Mouse (Mus musculus) gastrocnemius, adult 8-10 months (tissue): ENCODE data around the gene Pigw. TPM values are rescaled to one million over a fixed set of nuclear protein-coding genes. Genes with fewer than 3 reads are reported as not detected.
A peak's percentile ranks its signal among the peaks of the same experiment; 100 is the strongest.

Experiments used
- DNase-seq, 2 experiments: peaks; one replicate each; pipeline ENCODE4 v3.0.0; 2022; ENCODE audit warnings: low spot score in 2 of 2
- total RNA-seq, 4 experiments: library from RNA; stranded (reverse); gene quantifications; 2 replicates each; pipeline ENCODE4 v1.2.4; 2022

Gene Pigw
- total RNA-seq, result 1 to 10 TPM; 6.0 to 6.9 (median 6.2) TPM

DNA sequence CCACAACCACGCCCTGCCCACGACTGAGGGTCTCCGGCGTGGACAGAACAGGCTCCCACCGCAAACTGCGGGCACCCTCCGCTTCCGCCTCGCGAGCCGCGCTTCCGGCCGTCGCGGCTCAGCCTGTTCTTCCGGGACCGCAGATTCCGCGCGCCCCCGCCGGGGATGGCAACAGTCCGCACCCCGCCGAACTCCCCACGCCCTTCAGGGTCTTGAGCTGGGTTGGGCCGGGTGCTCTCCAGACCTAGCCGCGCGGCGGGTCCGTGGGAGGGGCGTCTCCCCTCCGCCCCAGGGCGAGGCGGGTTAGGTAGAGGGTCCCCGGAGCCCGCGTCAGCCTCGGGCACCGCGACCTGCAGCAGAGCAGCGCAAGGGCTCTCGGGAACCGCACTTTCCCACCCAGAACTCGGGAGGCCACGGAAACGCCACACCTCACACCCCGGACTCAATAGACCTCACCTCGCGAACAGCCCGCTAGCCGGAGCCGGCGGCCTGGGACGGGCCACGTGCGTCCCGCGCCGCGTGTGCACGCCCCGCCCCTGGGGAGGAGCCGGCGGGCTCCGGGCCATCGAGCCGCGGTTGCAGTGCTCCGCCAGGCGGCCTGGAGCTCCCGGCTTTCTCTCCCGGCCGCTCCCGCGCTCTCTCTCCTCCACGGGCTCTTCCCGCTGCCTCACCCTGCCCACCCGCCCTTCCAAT is at the start of gene Pigw, which contains the start of gene Myo19:
Pigw (minus strand) TSS at position 514 of the 693 bp plus-strand sequence.
Myo19 (plus strand) TSS at position 377 of the 693 bp plus-strand sequence.
- DNase-seq, result peak; percentile 75

DNA sequence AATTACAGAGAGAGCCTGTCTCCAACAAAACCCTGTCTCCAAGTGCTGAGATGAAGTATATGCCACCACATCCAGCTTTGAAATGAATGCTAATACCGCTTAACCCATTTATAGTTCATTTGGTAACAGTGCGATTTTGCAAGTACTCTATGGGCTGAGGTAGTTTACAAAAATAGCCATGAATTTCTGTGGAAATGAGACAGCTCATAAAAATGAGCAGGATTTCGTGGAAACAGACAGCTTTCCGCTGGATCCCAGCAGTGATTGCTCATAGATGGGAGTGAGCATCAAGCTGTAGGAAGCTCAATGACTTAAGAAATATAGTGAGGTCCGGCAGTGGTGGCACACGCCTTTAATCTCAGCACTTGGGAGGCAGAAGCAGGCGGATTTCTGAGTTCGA is 40.9 kb upstream of the Pigw start:
- DNase-seq, result no peak

DNA sequence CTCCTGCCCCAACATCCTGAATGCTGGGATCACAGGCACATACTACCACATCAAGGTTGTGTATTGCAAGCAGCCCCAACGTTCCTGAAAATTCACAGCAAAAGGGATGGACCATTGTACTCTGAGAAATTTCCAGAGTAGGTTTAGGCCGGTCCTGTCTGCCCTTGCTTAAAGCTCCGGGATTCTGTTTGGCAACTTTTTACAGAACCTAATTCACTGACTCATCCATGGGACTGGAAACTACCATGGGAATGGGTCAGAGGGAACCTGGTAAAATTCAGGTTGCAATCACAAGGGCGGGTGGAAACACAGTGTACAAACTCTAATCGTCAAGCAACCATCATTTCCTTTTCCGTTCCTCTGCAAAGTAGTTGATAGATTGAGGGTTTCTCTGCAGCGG is 39.9 kb upstream of the Pigw start:
- DNase-seq, result no peak

DNA sequence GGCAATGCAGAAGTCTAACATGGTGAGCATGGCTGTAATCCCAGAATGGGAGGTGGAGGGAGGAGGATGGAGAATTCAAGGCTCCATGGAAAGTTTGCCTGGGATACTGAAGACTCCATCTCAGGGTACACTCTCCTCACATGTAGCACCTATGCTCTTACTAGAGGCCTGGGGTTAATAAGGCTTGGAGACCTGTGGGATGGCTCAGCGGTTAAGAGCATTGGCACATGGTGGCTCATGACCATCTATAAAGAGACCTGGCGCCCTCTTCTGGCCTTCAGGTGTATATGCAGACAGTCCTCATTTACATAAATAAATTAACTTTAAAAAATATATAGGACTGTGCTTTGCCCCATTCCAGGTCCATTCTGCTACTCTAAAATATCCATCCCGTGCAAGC is 39.2 kb upstream of the Pigw start:
- no peak for DNase-seq

DNA sequence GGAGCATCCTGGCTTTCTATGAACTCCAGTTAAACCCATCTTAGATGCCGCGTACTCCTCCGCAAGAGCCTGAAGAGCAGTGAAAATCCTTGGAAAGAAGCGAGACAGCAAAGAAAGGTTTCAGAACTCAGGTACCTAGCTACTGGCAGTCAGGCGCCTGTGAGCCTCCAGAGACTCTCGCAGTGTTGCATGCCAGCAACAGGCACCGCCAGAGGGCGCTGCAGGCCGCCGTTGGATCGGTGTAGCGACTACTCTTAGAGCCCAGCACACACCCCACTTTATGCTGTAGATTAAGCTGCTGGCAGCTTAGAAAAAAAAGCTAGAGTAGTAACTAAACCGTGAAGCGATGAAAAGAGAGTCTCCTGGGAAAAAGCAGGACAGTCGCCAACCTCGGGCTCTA is 38.3 kb upstream of the Pigw start:
- DNase-seq, result peak; percentile 71 to 77

DNA sequence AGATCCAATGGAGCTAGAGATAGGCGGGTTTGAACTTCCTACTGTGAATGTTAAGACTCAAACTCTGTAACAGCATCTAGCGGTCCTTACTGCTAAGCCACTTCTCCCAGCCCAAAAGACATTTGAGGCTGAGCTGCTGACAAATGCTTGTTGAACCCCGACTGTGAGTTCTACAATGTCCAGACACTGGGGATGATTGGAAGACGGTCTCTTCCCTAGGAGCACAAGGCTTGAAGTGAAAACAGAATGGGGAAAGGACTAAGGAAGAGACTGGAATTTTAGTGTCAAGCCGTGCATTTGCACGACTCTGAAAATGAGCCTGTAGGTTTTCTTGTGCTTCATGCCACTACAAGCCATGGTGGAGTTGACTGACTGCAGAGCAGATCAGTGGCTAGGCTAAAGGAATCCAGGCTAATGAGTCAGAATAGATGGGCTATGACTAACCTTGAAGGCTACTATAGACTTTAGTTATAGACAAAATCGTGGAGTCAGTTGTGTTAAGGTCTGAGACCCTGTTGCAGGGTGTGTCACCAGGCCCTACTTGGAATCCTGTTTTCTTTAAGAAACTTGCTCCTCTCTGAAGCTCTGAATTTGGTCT is 36.7 kb upstream of the Pigw start:
- DNase-seq, result no peak

DNA sequence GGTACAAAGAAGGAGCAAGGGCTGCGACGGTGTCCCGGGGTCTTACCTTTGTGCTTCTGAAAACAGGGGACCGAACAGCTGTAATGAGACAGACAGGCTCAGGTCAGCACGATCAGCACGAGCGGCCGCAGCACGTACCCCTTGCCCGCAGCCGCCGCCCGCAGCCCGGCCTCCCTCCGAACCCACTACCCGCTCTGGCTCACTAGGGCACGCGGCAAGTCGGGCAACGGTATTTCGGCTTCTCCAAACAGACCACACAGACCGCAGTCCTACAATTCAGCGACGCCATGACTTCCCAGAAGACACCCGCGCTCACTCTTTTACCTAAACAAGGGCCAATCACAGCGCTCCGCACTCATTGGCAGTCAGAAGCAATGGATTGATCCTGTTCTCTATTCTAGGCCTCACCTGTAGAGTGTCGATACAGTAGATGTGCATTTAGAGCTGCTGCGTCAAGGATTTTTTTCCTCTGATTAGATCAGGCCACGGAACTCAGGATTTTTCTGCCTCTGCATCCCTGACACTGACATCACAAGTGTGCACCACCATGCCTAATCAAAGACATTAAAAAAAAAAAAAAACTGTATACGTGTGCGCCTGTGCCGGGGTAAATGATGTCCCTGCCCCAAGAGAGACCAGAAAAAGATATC is 36.1 kb upstream of the Pigw start, which contains the start of gene Znhit3:
Znhit3 (minus strand) TSS at position 314 of the 650 bp plus-strand sequence.
- peak; percentile 73 to 75 for DNase-seq

DNA sequence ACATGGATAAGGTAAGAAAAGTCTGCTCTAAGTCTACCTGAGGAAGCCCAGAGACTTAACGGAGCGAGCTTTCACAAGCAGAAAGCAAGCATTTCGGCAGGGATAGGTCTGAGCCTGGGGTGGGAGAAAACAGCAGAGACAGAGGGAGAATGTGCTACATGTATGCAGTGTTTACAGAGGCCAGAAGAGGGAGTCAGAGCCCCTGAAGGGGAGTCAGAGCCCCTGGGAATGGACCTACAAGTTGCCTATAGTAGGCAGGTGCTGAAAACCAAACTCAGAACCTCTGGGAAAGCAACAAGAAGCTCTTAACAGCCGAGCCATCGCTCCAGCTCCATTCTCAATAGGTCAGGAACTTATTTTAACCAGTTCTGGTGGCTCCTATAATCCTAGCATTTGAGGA is 34.6 kb upstream of the Pigw start:
- no peak for DNase-seq

DNA sequence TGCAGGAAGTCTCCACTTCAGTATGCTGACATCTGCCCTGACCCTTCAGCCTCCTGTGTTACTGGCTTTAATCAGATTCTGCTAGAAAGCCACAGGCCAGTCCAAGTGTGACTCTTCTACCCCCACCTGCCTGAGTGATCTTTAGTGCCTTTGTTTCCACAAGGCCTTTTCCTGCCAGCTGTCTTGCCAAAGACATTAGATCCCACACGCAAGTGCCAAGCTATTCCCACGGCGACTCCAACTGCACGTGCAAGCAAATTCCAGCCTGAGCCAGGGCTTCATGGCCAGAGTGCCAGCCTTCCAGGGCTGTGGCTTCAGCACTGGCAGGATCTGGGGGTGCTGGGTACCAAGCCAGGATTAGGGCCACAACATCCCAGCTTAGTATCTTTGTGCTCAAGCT is 30.3 kb upstream of the Pigw start:
- DNase-seq, result no peak

DNA sequence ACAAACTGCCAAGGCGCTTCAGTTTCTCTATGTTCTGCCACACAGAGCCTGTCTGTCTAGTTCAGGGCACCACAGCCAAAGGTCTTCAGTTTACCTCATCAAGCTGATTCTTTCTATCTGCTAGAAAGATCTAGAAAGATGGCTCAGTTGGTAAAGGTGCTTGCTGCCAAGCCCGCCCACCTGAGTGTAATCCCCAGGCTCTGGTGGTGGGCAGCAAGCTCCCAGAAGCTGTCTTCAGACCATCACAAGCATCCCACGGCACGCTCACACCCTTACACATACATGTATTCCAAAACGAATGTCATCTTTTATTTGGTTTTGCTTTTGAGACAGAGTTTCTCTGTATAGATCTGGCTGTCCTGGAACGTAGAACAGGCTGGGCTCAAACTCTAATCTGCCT is 28.4 kb upstream of the Pigw start:
- no peak for DNase-seq

DNA sequence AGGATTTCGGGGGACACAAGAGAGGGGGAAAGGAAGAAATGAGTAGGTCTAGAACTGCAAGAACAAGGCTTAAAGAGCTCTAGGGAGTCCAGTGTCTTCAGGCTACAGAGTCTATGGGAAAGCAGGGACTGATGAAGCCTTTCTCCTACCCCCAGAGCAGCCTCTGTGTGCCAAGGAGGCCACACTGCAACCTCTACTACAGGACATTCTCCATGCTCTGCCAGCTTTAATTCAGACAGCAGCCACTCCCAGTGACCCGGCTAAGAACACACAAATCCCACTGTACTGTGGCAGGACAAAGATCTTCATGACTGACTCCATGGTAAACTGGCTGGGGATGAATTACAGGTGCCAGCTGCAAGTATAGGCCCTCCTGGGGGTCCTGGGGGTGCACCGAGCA is 27.0 kb upstream of the Pigw start:
- no peak for DNase-seq

DNA sequence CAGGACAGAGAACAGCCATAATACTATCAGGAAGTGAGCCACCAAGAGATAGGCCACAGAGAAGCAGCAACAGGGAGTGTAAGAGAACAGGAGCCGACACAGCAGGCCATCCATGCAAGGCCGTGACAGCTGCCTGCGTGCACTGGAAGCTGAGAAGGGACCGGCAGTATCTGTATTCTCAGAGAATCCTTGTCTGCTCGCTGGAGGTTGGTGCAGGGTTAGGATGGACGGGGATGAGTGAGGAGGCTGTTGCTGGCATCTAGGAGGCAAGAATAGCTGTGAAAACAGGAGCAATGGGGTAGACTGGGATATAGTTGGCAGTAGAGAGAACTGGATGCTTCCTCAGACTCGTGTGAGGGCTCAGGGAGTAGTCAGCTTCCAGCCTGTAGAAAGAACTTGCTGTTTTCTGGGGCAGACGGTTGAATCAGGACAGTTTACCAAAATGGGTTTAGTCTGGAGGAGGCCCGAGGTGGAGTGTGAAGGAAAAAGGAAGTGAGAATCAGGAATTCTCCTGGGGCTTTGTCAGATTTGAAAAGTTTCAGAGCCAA is 24.6 kb upstream of the Pigw start:
- DNase-seq, result no peak

DNA sequence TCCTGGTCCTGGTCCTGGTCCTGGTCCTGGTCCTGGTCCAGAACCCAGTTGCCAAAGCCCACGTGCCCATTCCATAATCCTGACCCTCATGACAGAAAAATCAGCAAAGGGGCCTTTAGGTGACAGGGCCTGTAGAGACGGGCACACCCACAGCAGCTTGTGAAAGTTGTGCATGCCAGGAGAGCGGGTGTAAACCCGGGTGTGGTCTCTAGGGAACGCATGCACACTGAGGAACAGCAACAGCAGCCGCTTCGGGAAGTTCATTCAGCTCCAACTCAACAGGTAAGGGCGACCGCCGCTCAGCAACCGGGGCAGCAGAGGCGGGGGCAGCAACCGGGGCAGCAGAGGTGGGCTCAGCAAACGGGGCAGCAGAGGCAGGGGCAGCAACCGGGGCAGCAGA is 13.0 kb upstream of the Pigw start:
- DNase-seq, result no peak

DNA sequence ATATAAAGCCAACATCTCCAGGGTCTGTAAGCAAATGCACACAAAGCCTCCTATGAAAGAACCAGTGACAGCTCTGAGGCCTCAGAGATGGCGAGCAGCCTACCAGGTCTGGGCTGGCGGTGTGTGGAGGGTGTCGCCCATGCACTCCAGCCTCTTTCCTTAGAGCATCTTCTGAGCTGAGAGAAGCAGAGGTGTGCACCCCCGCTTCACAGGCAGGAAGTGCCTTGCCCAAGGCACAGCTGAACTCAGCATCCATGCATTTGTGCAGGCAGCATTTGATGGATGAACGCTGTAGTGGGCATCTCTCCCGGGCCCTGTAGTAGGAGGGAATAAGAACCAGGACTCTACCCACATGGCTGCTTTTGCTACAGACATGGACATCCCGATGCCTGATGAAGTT is 11.6 kb upstream of the Pigw start:
- DNase-seq, result no peak

DNA sequence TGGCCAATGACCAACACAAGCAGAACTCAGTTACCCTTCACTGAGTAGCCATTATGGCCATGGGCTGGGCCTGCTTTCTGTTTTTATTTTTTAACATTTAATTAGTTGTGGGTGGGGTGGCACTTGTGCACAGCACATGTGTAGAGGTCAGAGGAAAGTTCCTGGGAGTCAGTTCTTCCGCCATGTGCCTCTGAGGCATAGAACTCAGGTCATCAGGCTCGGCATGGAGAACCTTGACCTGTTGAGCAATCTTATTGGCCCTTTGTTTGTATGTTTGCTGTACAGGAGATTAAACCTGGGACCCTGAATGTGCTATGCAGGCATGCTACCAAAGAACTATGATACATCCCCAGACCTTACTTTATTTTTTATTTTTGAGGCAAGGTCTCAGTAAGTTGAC is 9.4 kb upstream of the Pigw start:
- no peak for DNase-seq

DNA sequence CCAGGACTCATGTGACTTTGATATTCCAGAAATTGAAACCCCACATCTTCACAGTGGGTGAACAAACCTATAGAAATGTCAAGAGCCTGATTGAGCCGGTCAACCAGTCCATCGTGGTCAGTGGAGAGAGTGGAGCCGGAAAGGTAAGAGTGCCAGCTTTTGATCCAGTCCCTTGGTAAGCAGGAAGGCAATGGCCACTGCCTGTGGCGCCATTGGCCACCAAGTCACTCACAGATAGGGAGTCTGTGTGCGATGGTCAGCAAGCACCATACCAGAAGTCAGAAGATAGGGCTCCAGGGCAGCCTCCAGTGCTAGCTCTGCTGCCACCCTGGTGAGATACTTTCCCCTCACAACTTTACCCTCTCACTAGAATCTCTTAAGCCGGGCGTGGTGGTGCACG is 7.9 kb upstream of the Pigw start:
- no peak for DNase-seq

DNA sequence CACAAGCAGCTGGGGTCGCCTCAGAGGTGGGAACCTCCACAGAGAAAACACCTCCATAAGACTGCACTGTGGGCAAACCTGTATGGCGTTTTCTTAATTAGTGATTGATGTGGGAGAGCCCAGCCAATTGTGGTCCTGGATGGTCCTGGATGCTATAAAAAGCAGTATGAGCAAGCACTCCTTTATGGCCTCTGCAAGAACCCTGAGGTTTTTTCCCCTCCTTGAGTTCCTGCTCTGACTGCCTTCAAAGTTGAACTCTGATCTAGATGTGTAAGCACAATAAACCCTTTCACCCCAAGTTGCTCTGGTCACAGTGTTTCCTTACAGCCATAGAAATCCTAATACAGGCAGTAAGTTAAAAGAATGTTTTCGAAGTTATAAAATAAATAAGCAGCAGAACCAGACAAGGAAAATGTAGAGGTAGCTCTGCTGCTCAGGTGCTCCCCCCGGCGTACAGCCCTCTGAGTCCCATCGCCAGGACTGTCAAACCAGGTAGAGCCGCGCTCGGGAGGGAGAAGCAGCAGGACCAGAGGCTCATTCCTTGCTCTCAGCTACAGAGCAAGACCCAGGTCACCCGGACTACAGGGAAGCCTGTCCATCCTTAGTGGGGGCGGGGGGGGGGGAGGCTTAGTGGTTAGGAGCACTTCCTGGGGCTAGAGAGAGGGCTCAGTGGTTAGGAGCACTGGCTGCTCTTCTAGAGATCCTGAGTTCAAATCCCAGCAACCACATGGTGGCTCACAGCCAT is 6.9 kb upstream of the Pigw start:
- no peak for DNase-seq

DNA sequence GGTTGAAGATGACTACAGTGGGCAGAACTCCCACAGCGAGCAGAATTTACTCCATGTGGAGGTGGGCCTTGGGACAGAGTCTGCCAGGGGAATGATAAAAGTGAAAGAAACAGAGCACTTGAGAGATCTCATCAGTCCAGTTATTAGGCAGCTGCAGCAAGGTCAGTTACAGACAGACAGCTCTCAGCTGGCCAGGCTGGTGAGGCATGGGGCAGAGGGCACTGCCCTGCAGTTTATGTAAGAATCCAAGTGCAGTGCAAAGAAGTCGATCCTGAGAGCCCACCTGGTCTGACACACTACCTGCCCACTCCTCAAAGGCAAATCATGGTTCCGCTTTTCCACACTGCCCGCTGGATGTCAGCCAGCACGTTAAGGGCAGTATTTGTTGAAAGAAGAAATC is 6.2 kb upstream of the Pigw start:
- DNase-seq, result no peak

DNA sequence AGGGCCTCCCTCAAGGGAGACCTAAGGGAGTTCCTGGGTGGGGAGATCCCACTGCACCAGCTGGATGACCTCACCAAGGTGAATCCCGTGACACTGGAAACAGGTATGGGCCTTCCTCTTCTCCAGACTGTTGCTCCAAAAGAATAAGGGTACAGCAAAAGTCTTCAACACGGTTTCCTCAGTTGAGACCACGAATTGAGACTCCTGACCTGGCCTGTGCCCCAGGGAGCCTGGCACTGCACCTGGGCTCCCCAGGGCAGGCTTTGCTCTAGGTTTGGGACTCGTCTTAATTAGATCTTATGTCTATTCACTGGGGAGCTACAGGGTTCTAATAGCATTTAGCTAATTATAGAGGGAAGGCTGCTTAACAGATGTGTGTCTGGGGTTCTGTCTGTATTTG is 5.2 kb upstream of the Pigw start:
- DNase-seq, result no peak

DNA sequence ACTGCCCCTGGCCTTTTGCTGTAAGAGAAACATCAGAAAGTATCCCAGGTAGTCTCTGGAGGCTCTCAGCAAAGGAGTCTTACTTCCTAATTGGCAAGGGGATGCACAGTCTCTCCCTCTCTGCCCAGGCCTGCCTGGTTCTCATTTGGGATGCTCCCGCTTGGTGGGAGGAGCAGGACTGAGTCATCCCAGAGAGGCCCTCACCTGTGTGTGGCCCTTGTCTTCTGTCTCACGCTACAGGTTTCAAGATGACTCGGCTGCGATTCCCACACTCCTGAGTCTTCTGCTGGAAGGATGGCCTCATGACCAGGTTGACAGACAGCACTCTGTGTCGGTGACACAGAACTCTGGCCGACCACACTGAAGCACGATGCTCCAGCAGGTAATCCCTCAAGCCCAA is 2.3 kb upstream of the Pigw start:
- DNase-seq, result no peak

DNA sequence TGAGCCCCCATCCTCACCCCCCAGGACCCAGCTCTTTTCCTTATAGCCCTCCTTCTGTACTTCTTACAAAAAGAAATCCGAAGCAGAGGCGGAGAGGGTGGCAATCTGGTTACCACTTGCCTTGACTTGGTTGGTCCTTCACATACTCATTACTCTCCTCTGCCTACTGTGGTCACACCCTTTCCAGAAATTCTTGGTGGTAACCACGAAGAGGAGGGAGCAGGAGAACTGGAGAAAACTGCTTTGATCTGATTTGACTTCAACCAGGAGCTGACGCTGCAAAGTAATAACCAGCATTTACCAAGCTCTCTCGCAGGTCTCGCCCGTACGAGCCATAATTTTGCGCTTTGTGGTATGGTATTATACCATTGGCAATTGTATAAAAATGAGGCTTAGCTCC is 886 bp upstream of the Pigw start:
- DNase-seq, result no peak

DNA sequence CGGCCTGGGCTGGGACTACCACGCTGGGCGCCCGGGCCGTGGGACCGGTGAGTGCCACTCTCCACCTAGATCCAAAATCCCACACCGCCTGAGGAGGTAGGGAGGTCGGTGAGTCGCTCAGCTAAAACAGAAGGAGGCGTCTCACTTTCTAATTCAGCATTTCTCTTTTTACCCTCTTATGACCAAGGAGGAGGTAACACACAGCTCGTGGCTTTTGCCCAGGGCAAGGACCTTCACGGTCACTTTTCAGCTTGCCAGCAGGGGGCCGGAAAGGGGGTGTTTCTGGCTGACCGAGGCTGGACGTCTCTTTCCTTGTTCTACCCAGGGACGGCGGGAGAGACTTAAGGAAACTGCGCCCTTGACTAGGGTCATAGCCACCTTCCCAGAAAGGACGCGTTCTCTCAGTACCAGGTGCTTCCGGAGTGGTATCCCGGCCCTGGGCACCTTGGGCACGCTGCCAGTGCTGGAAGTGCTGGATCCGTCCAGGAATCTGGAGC is 428 bp upstream of the Pigw start:
- DNase-seq, result peak; percentile 24 to 34
